Mouse (Mus musculus) midbrain, embryonic 14.5 days (tissue): Measurements from ENCODE around the gene Pold4. TPM values are rescaled to one million over a fixed set of nuclear protein-coding genes. Genes with fewer than 3 reads are reported as not detected.

ENCODE experiments used
- microRNA-seq: library from miRNA; unstranded; fragments of <30 nt; microRNA quantifications from one replicate; pipeline ENCODE4, GENCODE M21; 2016
- polyA plus RNA-seq: library from polyadenylated mRNA; unstranded; fragments of >200 nt; fragmentation: Nextera tagmentation; extraction: Ambion mirVana; gene quantifications from 2 replicates; pipeline ENCODE4 v1.2.1, GENCODE M21; 2014

Gene Pold4
- polyA plus RNA-seq, 1 experiment from 2014 or later, result 18.5 TPM

Small RNA genes within 50 kb of the gene (microRNA-seq; reads per million reads assigned to microRNA genes)
- gene Gm26115 (not detected), gene Mir6985 (0.73 reads per million)

Other genes starting within 250 kb of the Pold4 start
- gene Acy3, start 245.3 kb upstream of the Pold4 start, polyA plus RNA-seq, result 0.96 and 2.2 TPM in 2 replicates
- not detected in 2 replicates for gene Tbx10, start 239.1 kb upstream of the Pold4 start, polyA plus RNA-seq
- gene Nudt8, start 231.3 kb upstream of the Pold4 start, polyA plus RNA-seq, result 26.8 and 30.3 TPM in 2 replicates
- gene Gm49405, start 231.3 kb upstream of the Pold4 start, polyA plus RNA-seq, result 3.3 and 3.9 TPM in 2 replicates
- gene Doc2g, start 228.6 kb upstream of the Pold4 start, polyA plus RNA-seq, result 5.7 and 7.1 TPM in 2 replicates
- 223 and 231 TPM in 2 replicates for gene Ndufv1, start 219.1 kb upstream of the Pold4 start, polyA plus RNA-seq
- 397 and 514 TPM in 2 replicates for gene Gstp1, start 193.9 kb upstream of the Pold4 start, polyA plus RNA-seq
- 1.9 TPM in 1 of 2 replicates, not detected in the other for gene Gstp2, start 185.9 kb upstream of the Pold4 start, polyA plus RNA-seq
- not detected in 2 replicates for gene Gstp3, start 172.3 kb upstream of the Pold4 start, polyA plus RNA-seq
- gene Cabp2, start 150.3 kb upstream of the Pold4 start, polyA plus RNA-seq, result not detected in 2 replicates
- 83.4 and 87.0 TPM in 2 replicates for gene Cdk2ap2, start 134.7 kb upstream of the Pold4 start, polyA plus RNA-seq
- 72.8 and 89.0 TPM in 2 replicates for gene Pitpnm1, start 131.9 kb upstream of the Pold4 start, polyA plus RNA-seq
- 84.3 and 98.0 TPM in 2 replicates for gene Aip, start 106.0 kb upstream of the Pold4 start, polyA plus RNA-seq
- not detected in 2 replicates for gene Gpr152, start 92.1 kb upstream of the Pold4 start, polyA plus RNA-seq
- 0.14 and 0.15 TPM in 2 replicates for gene Cabp4, start 87.9 kb upstream of the Pold4 start, polyA plus RNA-seq
- 105 and 117 TPM in 2 replicates for gene Coro1b, start 83.3 kb upstream of the Pold4 start, polyA plus RNA-seq
- 0.55 and 0.64 TPM in 2 replicates for gene Ptprcap, start 78.3 kb upstream of the Pold4 start, polyA plus RNA-seq
- gene Rps6kb2, start 68.5 kb upstream of the Pold4 start, polyA plus RNA-seq, result 37.3 and 42.2 TPM in 2 replicates
- 3.9 and 6.0 TPM in 2 replicates for gene Carns1, start 56.4 kb upstream of the Pold4 start, polyA plus RNA-seq
- gene Tbc1d10c, start 40.6 kb upstream of the Pold4 start, polyA plus RNA-seq, result 0.54 and 0.94 TPM in 2 replicates
- gene Ppp1ca, start 39.8 kb upstream of the Pold4 start, polyA plus RNA-seq, result 591 and 597 TPM in 2 replicates
- 20.3 and 22.7 TPM in 2 replicates for gene Rad9a, start 30.2 kb upstream of the Pold4 start, polyA plus RNA-seq
- gene Clcf1, start 17.7 kb upstream of the Pold4 start, polyA plus RNA-seq, result 0.08 and 0.46 TPM in 2 replicates
- not detected in 2 replicates for gene AC109138.7, start 17.5 kb upstream of the Pold4 start, polyA plus RNA-seq
- gene Ssh3, start 37.3 kb downstream of the Pold4 start, polyA plus RNA-seq, result 8.8 and 12.8 TPM in 2 replicates
- 34.5 and 39.3 TPM in 2 replicates for gene Ankrd13d, start 51.2 kb downstream of the Pold4 start, polyA plus RNA-seq
- 29.0 and 30.0 TPM in 2 replicates for gene Grk2, start 74.3 kb downstream of the Pold4 start, polyA plus RNA-seq
- gene Kdm2a, start 166.4 kb downstream of the Pold4 start, polyA plus RNA-seq, result 29.2 and 43.9 TPM in 2 replicates
- 2.6 and 4.8 TPM in 2 replicates for gene Rhod, start 207.5 kb downstream of the Pold4 start, polyA plus RNA-seq
- 1.6 and 1.9 TPM in 2 replicates for gene Syt12, start 245.5 kb downstream of the Pold4 start, polyA plus RNA-seq